Mouse (Mus musculus) small intestine, adult 2 months (tissue): ENCODE results near the gene Ghsr.

Experiments
- CTCF ChIP-seq: fragments of 200-500 bp; IDR thresholded peaks from 2 replicates; pipeline ENCODE4 v1.5.1; 2012; ENCODE audit warnings: low read depth, mild to moderate bottlenecking, control low read depth, inconsistent platforms, low read length, moderate library complexity, mixed read lengths; ENCODE audit not compliant: insufficient replicate concordance, insufficient read length; ENCODE audit errors: extremely low read depth
- POLR2A ChIP-seq: fragments of 200-500 bp; IDR thresholded peaks from 2 replicates; pipeline ENCODE4 v1.6.1; 2012; ENCODE audit warnings: low read depth, mild to moderate bottlenecking, control low read depth, inconsistent platforms, low read length, moderate library complexity

- TF ChIP-seq CTCF (no peak), POLR2A (no peak)
These were observed 28.7 kb upstream of the Ghsr start for GRCm38 (mm10) chr3:27342462-27342861.
